Mouse (Mus musculus) embryonic facial prominence, embryonic 11.5 days (tissue): ENCODE data around the gene Ak2. TPM values are rescaled to one million over a fixed set of nuclear protein-coding genes. Genes with fewer than 3 reads are reported as not detected.
A peak's percentile ranks its signal among the peaks of the same experiment; 100 is the strongest.

Experiments used
- ATAC-seq: fragments of 200-750 bp; cut with Nextera tagmentation; replicated peaks from 2 replicates; pipeline ENCODE4 v1.8.0; 2017; ENCODE audit warnings: low read depth; ENCODE audit not compliant: insufficient number of reproducible peaks, low FRiP score, low TSS enrichment
- DNase-seq: peaks from one replicate; pipeline ENCODE4 v3.0.0-alpha.2; 2015; ENCODE audit warnings: low spot score
- H3K27ac ChIP-seq: fragments of 300-500 bp; sonication (generic); replicated peaks from 2 replicates; pipeline ENCODE4 v1.5.1; 2014; ENCODE audit warnings: mild to moderate bottlenecking, low read depth, low read length, control low read depth
- H3K27me3 ChIP-seq: fragments of 300-500 bp; sonication (generic); 2 replicates; pipeline ENCODE4 v1.6.1; 2014; ENCODE audit warnings: mild to moderate bottlenecking, low read length, moderate library complexity, mixed read lengths; ENCODE audit not compliant: control insufficient read depth, insufficient read depth
- H3K36me3 ChIP-seq: fragments of 300-500 bp; sonication (generic); replicated peaks from 2 replicates; pipeline ENCODE4 v1.6.1; 2014; ENCODE audit warnings: low read depth, mild to moderate bottlenecking, low read length, moderate library complexity, mixed read lengths; ENCODE audit not compliant: control insufficient read depth, insufficient read depth
- H3K4me1 ChIP-seq: fragments of 300-500 bp; sonication (generic); 2 replicates; pipeline ENCODE4 v1.6.1; 2014; ENCODE audit warnings: low read length, mixed read lengths; ENCODE audit not compliant: control insufficient read depth, insufficient read depth
- H3K4me2 ChIP-seq: fragments of 300-500 bp; sonication (generic); 2 replicates; pipeline ENCODE4 v1.6.1; 2014; ENCODE audit warnings: low read depth, mild to moderate bottlenecking, control low read depth, low read length, moderate library complexity
- H3K4me3 ChIP-seq: fragments of 300-500 bp; sonication (generic); 2 replicates; pipeline ENCODE4 v1.5.1; 2014; ENCODE audit warnings: low read depth, low read length, control low read depth
- H3K9ac ChIP-seq: fragments of 300-500 bp; sonication (generic); replicated peaks from 2 replicates; pipeline ENCODE4 v1.6.1; 2014; ENCODE audit warnings: mild to moderate bottlenecking, control low read depth, low read length
- H3K9me3 ChIP-seq: fragments of 300-500 bp; sonication (generic); replicated peaks from 2 replicates; pipeline ENCODE4 v1.6.1; 2016; ENCODE audit warnings: mild to moderate bottlenecking, low read length, inconsistent platforms, mixed read lengths; ENCODE audit not compliant: control insufficient read depth
- WGBS: fragments of 180-500 bp; shearing (Covaris S2); extraction: QIAGEN DNeasy Blood & Tissue Kit; methylation state at CpG from one replicate; pipeline ENCODE4 v1.1.7; 2014; 5-methylcytosine and 5-hydroxymethylcytosine counted together
- polyA plus RNA-seq: library from polyadenylated mRNA; unstranded; fragments of >200 nt; fragmentation: Nextera tagmentation; extraction: Ambion mirVana; gene quantifications from 2 replicates; pipeline ENCODE4 v1.2.1, GENCODE M21; 2014

The Ak2 gene
- polyA plus RNA-seq, 1 experiment from 2014 or later: 154 TPM

GRCm38 (mm10) chr4:129031408-129031965 is 39.7 kb downstream of the Ak2 start:
- no peak overlapping the region for H3K4me2 ChIP-seq
- H3K9me3 ChIP-seq: no peaks in the 10 kb centered on the region
- 81% methylated on average over 8 of the region's 8 CpGs for WGBS
- no peaks in the 10 kb centered on the region for H3K4me1 ChIP-seq
- DNase-seq (no peak), ATAC-seq (no peak)
- H3K9ac ChIP-seq: no peak overlapping the region
- H3K27me3 ChIP-seq: no peaks in the 10 kb centered on the region
- H3K36me3 ChIP-seq: no peaks in the 10 kb centered on the region
- no peak overlapping the region for H3K27ac ChIP-seq
- no peak overlapping the region for H3K4me3 ChIP-seq

GRCm38 (mm10) chr4:129032133-129032962 is 40.6 kb downstream of the Ak2 start:
- 70% methylated on average over 11 of the region's 11 CpGs for WGBS
- Histone ChIP-seq H3K4me2 (no peak overlapping the region), H3K9ac (no peak overlapping the region), H3K4me1 (no peaks in the 10 kb centered on the region), H3K27me3 (no peaks in the 10 kb centered on the region), H3K4me3 (no peak overlapping the region), H3K9me3 (no peaks in the 10 kb centered on the region), H3K36me3 (no peaks in the 10 kb centered on the region), H3K27ac (no peak overlapping the region)
- no peak for DNase-seq
- ATAC-seq: no peak

- Histone ChIP-seq H3K4me1 (no peaks in the 10 kb centered on the region), H3K4me2 (peak overlapping the region; percentile 1; the same call in 1 of the 2 replicates), H3K27me3 (no peaks in the 10 kb centered on the region), H3K27ac (no peak overlapping the region), H3K9ac (no peak overlapping the region; the same call in 1 of the 2 replicates), H3K36me3 (no peaks in the 10 kb centered on the region), H3K9me3 (no peaks in the 10 kb centered on the region), H3K4me3 (no peak overlapping the region)
- 25% methylated on average over 17 of the region's 17 CpGs for WGBS
- DNase-seq: peak; percentile 75
- peak; percentile 84 for ATAC-seq
These were observed 41.5 kb downstream of the Ak2 start for GRCm38 (mm10) chr4:129032963-129033951.

GRCm38 (mm10) chr4:129034224-129034623 is 42.5 kb downstream of the Ak2 start:
- Histone ChIP-seq H3K4me2 (no peak overlapping the region), H3K9ac (no peak overlapping the region), H3K9me3 (no peaks in the 10 kb centered on the region), H3K27me3 (no peaks in the 10 kb centered on the region), H3K27ac (no peak overlapping the region), H3K36me3 (no peaks in the 10 kb centered on the region), H3K4me1 (no peaks in the 10 kb centered on the region), H3K4me3 (no peak overlapping the region)
- WGBS: 95% methylated on average over 3 of the region's 3 CpGs
- DNase-seq: no peak
- no peak for ATAC-seq

- ATAC-seq (no peak), DNase-seq (no peak)
- WGBS: 45% methylated on average over 13 of the region's 13 CpGs
- no peak overlapping the region for H3K4me3 ChIP-seq
- no peaks in the 10 kb centered on the region for H3K36me3 ChIP-seq
- H3K27me3 ChIP-seq: no peaks in the 10 kb centered on the region
- H3K4me2 ChIP-seq: no peak overlapping the region
- no peak overlapping the region for H3K9ac ChIP-seq
- H3K4me1 ChIP-seq: no peaks in the 10 kb centered on the region
- H3K27ac ChIP-seq: no peak overlapping the region
- no peaks in the 10 kb centered on the region for H3K9me3 ChIP-seq
These were observed 43.2 kb downstream of the Ak2 start for GRCm38 (mm10) chr4:129034706-129035660.

- Histone ChIP-seq H3K4me1 (no peaks in the 10 kb centered on the region), H3K9ac (no peak overlapping the region), H3K27ac (no peak overlapping the region), H3K36me3 (no peaks in the 10 kb centered on the region), H3K4me3 (no peak overlapping the region), H3K9me3 (no peaks in the 10 kb centered on the region), H3K27me3 (no peaks in the 10 kb centered on the region), H3K4me2 (no peak overlapping the region)
- no peak for ATAC-seq
- WGBS: 62% methylated on average over 7 of the region's 7 CpGs
- no peak for DNase-seq
These were observed 44.2 kb downstream of the Ak2 start for GRCm38 (mm10) chr4:129035851-129036445.
